Mouse (Mus musculus): Measurements from ENCODE around the gene Elk3. TPM values are rescaled to one million over a fixed set of nuclear protein-coding genes. Genes with fewer than 3 reads are reported as not detected.

Elk3 gene
- polyA plus RNA-seq, 1 experiment = 11.0 TPM

DNA sequence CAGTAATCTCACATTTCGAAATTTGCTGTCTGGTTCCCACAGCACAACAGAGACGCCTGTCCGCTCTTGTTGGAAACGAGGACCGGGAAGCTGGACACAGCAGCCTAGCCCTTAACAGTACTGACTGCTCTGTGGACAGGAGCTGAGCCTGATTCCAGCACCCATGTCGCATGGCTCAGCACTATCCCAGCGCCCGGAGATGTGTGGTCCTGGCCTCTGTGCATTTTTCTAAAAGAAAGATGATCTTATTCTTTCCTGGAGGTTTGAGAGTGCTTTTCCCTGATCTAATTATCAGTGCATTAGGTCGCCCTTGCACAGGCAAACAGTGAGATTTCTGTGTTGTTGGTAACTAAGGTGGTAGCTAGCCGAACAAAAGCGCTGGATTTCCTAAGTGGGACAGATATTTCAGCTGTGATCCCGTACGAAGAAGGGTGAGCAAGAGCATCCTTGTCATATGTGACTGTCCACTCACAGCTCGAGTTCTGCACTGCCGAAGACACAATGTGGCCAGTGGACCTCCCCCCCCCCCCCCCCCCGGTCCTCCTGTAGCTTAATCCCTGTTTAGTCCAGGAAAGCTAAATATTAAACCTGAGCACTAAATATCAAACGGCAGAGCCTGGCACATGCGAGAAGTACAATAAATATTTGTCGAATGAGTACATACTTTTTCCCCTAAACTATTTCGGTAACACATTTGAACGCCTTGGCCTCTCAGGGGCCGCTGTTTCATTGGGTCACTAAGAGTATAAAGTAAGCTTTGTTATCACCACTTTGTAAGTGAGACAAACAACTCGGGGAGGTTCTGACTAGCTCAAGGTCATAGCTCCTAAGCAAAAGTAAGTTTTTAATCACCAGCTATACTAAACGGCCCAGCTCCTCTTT lies 60.3 kb downstream of the Elk3 start:
- Histone ChIP-seq H3K4me1 (ENCODE audit: control insufficient read depth, insufficient read depth, low read length) (peaks cover 5% of the 10 kb centered on the region), H3K4me3 (ENCODE audit: low read depth, low read length) (no peak overlapping the region), H3K9me3 (replicated peaks; ENCODE audit: control insufficient read depth, insufficient read depth, low read length, poor library complexity, severe bottlenecking) (no peaks in the 10 kb centered on the region), H3K27ac (ENCODE audit: insufficient read depth, low read length) (no peak overlapping the region), H3K27me3 (ENCODE audit: control insufficient read depth, insufficient read depth, low read length, poor library complexity, severe bottlenecking) (no peaks in the 10 kb centered on the region), H3K36me3 (ENCODE audit: control insufficient read depth, insufficient read depth, low read length, poor library complexity, severe bottlenecking) (peaks cover 3% of the 10 kb centered on the region; the same call in 1 of the 2 replicates), H3K9ac (ENCODE audit: low read depth, poor library complexity, severe bottlenecking) (no peak overlapping the region)
- TF ChIP-seq POLR2A (IDR thresholded peaks at IDR 0.05; ENCODE audit: insufficient read depth, low read length) (no peak), EP300 (IDR thresholded peaks at IDR 0.05; ENCODE audit: insufficient read depth, low read depth, low read length) (no peak), CTCF (IDR thresholded peaks at IDR 0.05; ENCODE audit: low read depth, low read length) (no peak)

DNA sequence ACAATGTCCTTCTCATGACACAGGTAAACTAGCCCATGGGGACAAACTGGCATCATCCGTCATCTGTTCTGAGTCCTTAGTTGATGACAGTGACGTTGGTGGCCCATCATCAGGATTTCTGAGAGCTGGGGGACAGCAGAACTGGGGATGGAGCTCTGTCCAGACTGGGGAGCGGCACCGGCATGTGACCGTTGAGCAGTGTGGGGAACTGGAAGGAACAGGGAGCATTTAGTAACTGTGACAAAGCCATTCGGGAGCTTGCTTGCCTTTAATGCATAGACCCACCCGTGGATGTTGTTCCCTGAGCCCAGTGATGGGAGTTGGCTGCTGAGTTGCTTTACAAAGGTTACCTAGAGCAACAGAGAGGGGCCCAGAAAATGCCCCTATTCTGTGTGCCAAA lies 61.0 kb downstream of the Elk3 start:
- Histone ChIP-seq H3K4me1 (ENCODE audit: control insufficient read depth, insufficient read depth, low read length) (peaks cover 5% of the 10 kb centered on the region), H3K9ac (ENCODE audit: low read depth, poor library complexity, severe bottlenecking) (no peak overlapping the region), H3K27ac (ENCODE audit: insufficient read depth, low read length) (no peak overlapping the region), H3K9me3 (replicated peaks; ENCODE audit: control insufficient read depth, insufficient read depth, low read length, poor library complexity, severe bottlenecking) (no peaks in the 10 kb centered on the region), H3K36me3 (ENCODE audit: control insufficient read depth, insufficient read depth, low read length, poor library complexity, severe bottlenecking) (peaks cover 3% of the 10 kb centered on the region; the same call in 1 of the 2 replicates), H3K27me3 (ENCODE audit: control insufficient read depth, insufficient read depth, low read length, poor library complexity, severe bottlenecking) (no peaks in the 10 kb centered on the region), H3K4me3 (ENCODE audit: low read depth, low read length) (no peak overlapping the region)
- TF ChIP-seq CTCF (IDR thresholded peaks at IDR 0.05; ENCODE audit: low read depth, low read length) = no peak
- no peak for TF ChIP-seq EP300 (IDR thresholded peaks at IDR 0.05; ENCODE audit: insufficient read depth, low read depth, low read length)
- TF ChIP-seq POLR2A (IDR thresholded peaks at IDR 0.05; ENCODE audit: insufficient read depth, low read length) = no peak

DNA sequence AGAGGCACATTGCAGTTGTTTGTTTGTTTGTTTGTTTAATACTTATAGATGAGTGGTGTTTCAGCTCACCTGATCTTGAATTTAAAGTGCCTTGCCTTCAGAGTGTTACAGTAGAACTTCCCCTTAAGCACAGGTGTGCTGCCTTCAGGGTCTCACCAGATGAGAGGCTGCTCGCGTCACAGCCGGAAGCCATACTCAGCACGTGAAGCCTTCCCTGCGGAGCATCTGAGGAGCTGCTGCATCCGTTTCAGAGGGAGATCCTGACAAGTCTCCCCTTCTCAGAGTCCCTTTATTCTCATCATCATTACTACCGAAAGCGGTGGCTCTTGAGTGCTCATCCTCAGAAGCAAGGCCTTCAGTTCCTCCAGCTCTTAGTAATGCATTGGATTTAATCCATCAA lies 62.5 kb downstream of the Elk3 start:
- Histone ChIP-seq H3K9ac (ENCODE audit: low read depth, poor library complexity, severe bottlenecking) (no peak overlapping the region), H3K36me3 (ENCODE audit: control insufficient read depth, insufficient read depth, low read length, poor library complexity, severe bottlenecking) (peaks cover 3% of the 10 kb centered on the region; the same call in 1 of the 2 replicates), H3K27ac (ENCODE audit: insufficient read depth, low read length) (no peak overlapping the region), H3K9me3 (replicated peaks; ENCODE audit: control insufficient read depth, insufficient read depth, low read length, poor library complexity, severe bottlenecking) (no peaks in the 10 kb centered on the region), H3K4me1 (ENCODE audit: control insufficient read depth, insufficient read depth, low read length) (peaks cover 3% of the 10 kb centered on the region), H3K4me3 (ENCODE audit: low read depth, low read length) (no peak overlapping the region), H3K27me3 (ENCODE audit: control insufficient read depth, insufficient read depth, low read length, poor library complexity, severe bottlenecking) (no peaks in the 10 kb centered on the region)
- no peak for TF ChIP-seq CTCF (IDR thresholded peaks at IDR 0.05; ENCODE audit: low read depth, low read length)
- TF ChIP-seq EP300 (IDR thresholded peaks at IDR 0.05; ENCODE audit: insufficient read depth, low read depth, low read length) = no peak
- TF ChIP-seq POLR2A (IDR thresholded peaks at IDR 0.05; ENCODE audit: insufficient read depth, low read length) = no peak

DNA sequence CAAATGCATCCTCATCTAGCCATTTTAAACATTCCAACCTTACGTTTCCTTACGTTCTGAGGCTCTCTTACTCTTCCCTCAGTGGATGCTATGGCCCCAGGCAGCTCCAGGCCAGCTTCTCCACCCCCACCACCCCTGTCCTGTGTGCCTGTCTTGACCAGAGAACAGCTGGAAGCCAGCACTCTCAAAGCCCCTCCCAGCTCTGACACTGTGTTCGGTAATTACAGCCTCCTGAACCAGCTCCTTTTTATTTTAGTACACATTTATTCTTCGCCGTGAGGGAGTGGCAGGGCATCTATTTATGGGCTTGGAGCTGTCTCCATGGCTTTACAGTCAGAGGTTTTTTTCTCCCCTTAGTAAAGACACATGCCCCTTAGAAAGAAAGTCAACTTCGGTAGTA lies 63.0 kb downstream of the Elk3 start:
- Histone ChIP-seq H3K36me3 (ENCODE audit: control insufficient read depth, insufficient read depth, low read length, poor library complexity, severe bottlenecking) (peaks cover 3% of the 10 kb centered on the region; the same call in 1 of the 2 replicates), H3K9me3 (replicated peaks; ENCODE audit: control insufficient read depth, insufficient read depth, low read length, poor library complexity, severe bottlenecking) (no peaks in the 10 kb centered on the region), H3K27ac (ENCODE audit: insufficient read depth, low read length) (peak overlapping the region; percentile 22; the same call in 1 of the 2 replicates), H3K4me3 (ENCODE audit: low read depth, low read length) (no peak overlapping the region), H3K4me1 (ENCODE audit: control insufficient read depth, insufficient read depth, low read length) (peaks cover 3% of the 10 kb centered on the region), H3K9ac (ENCODE audit: low read depth, poor library complexity, severe bottlenecking) (no peak overlapping the region), H3K27me3 (ENCODE audit: control insufficient read depth, insufficient read depth, low read length, poor library complexity, severe bottlenecking) (no peaks in the 10 kb centered on the region)
- peak; percentile 52; the same call in 1 of the 2 replicates for TF ChIP-seq EP300 (IDR thresholded peaks at IDR 0.05; ENCODE audit: insufficient read depth, low read depth, low read length)
- no peak for TF ChIP-seq POLR2A (IDR thresholded peaks at IDR 0.05; ENCODE audit: insufficient read depth, low read length)
- TF ChIP-seq CTCF (IDR thresholded peaks at IDR 0.05; ENCODE audit: low read depth, low read length) = no peak

DNA sequence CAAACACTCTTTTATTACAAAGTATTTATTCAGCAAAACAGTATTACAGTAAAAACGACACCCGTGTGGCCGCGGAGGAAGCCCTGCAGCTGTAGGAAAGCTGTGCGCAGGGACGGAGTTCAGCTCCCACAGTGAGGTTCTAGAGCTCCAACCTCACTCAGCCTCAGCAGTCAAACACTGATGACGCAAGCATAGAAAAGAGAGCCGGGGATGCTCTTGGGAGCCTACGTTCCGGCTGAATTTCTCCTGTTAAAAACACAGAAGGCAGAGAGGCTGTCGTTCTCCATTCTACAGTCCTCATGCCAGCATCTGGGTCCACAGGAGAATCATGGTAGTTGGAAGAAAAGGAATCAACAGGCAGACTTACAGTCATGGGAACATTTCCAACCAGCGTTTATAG lies 63.5 kb downstream of the Elk3 start:
- H3K36me3 ChIP-seq (ENCODE audit: control insufficient read depth, insufficient read depth, low read length, poor library complexity, severe bottlenecking) = peaks cover 3% of the 10 kb centered on the region; the same call in 1 of the 2 replicates
- H3K4me1 ChIP-seq (ENCODE audit: control insufficient read depth, insufficient read depth, low read length) = peaks cover 3% of the 10 kb centered on the region
- no peak overlapping the region for H3K9ac ChIP-seq (ENCODE audit: low read depth, poor library complexity, severe bottlenecking)
- TF ChIP-seq POLR2A (IDR thresholded peaks at IDR 0.05; ENCODE audit: insufficient read depth, low read length) (no peak), EP300 (IDR thresholded peaks at IDR 0.05; ENCODE audit: insufficient read depth, low read depth, low read length) (no peak), CTCF (IDR thresholded peaks at IDR 0.05; ENCODE audit: low read depth, low read length) (no peak)
- H3K27me3 ChIP-seq (ENCODE audit: control insufficient read depth, insufficient read depth, low read length, poor library complexity, severe bottlenecking) = no peaks in the 10 kb centered on the region
- H3K9me3 ChIP-seq (replicated peaks; ENCODE audit: control insufficient read depth, insufficient read depth, low read length, poor library complexity, severe bottlenecking) = no peaks in the 10 kb centered on the region
- peak overlapping the region; percentile 22; the same call in 1 of the 2 replicates for H3K27ac ChIP-seq (ENCODE audit: insufficient read depth, low read length)
- H3K4me3 ChIP-seq (ENCODE audit: low read depth, low read length) = no peak overlapping the region
